Mouse (Mus musculus) erythroblast, adult 5-6 weeks (primary cell): Measurements from ENCODE around the gene Baiap3. TPM values are rescaled to one million over a fixed set of nuclear protein-coding genes. Genes with fewer than 3 reads are reported as not detected.

Source experiments
- ATAC-seq: replicated peaks from 2 replicates; pipeline ENCODE4 v1.8.0; 2016; ENCODE audit warnings: moderate number of reproducible peaks, mild to moderate bottlenecking, moderate TSS enrichment, inconsistent platforms; ENCODE audit not compliant: poor library complexity, low FRiP score, severe bottlenecking
- total RNA-seq, 2 experiments: library from RNA; stranded (forward) in 1 of 2; stranded (reverse) in 1 of 2; fragments of 150-400 nt in 1 of 2; fragments of 200-764, 138-1000 nt in 1 of 2; gene quantifications; 2 replicates each; pipeline versions ENCODE4 v1.2.3 to v1.2.4; 2015 to 2017; ENCODE audit warnings: low replicate concordance in 2 of 2

The Baiap3 gene
- total RNA-seq, 2 experiments from 2014 or later, result not detected

GRCm38 (mm10) chr17:25218967-25219366, 37.2 kb downstream of the Baiap3 start:
- no peak for ATAC-seq

DNA sequence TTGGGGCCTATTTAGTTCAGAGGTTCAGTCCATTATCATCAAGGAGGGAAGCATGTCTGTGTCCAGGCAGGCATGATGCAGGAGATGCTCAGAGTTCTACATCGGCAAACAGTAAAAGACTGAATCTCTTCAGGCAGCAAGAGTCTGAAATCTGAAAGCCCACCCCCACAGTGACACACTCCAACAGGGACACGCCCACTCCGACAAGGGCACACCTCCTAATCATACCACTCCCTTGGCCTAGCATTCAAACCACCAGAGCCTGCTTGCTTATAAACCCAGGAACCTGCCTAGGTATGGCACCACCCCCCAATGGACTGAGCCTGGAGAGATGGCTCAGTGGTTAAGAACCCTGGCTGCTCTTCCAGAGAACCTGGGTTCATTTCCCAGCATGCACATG, 40.7 kb downstream of the Baiap3 start:
- no peak for ATAC-seq

- ATAC-seq, result no peak
Observed at GRCm38 (mm10) chr17:25211705-25212104, 44.5 kb downstream of the Baiap3 start.

DNA sequence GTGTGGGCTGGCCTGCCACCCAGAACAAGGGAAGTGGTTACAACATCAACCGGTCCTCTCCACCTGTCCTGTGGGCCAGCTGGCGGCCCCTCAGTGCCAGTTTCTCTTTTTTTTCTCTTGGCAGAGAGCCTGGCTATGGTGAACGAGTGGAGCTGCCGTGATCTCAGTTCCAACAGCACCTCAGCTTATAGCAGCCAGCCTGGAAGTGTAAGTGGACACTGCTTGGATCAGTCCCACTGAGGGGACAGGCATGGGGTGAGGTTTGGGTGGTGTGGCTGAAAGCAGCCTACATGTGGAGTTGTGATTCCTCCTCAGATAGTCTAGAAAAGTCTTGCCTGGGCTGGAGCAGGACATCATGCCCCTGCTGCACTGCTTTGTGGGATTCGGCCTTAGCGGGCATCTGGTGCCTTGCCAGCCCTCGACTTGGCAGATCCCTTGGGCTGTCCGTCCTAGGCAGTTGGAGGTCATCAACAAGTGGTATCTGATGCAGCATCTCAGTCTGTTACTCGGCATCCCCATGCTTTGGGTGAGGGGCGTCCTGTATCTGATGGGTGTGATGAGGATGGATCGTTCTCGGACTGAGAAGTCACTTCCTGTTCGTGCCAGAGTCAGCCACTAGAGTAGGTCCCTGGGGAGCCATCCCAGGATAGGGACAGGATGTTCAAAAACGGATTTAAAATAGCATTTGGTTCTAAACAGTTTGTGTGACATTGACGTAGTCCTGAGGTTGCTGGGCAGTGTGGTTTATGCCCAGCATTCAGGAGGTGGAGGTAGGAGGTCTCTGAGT, 45.3 kb downstream of the Baiap3 start:
- ATAC-seq, result no peak

DNA sequence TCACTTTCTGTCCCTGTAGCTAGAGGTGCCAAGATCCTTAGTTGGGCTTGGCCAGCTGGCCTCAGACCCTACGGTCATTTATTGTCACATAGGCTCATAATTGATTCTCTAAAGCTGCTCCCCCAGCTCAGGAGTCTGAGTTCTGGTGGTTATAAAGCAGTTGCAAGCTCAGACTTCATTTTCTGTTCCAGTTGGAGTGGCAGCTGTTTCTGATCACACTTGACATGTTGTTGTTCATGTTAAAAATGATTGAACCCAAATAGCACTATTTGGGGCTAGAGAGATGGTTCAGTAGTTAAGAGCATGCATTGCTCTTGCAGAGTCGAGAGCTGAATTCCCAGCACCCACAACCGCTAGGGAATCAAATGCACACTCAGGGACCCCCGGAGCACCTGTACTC, 46.2 kb downstream of the Baiap3 start:
- ATAC-seq, result no peak

- ATAC-seq, result no peak
Observed at GRCm38 (mm10) chr17:25202401-25202800, 53.8 kb downstream of the Baiap3 start.

Other genes starting within 250 kb of the Baiap3 start
- 16.7 and 18.0 TPM in 2 replicates for gene Cramp1l, start 240.6 kb downstream of the Baiap3 start, total RNA-seq (2015; ENCODE audit: low replicate concordance)
- 16.2 and 19.0 TPM in 2 replicates for gene Cramp1l, start 240.6 kb downstream of the Baiap3 start, total RNA-seq (2017; ENCODE audit: low replicate concordance)
- 61.9 and 62.3 TPM in 2 replicates for gene Ift140, start 240.3 kb downstream of the Baiap3 start, total RNA-seq (2015; ENCODE audit: low replicate concordance)
- 158 and 187 TPM in 2 replicates for gene Ift140, start 240.3 kb downstream of the Baiap3 start, total RNA-seq (2017; ENCODE audit: low replicate concordance)
- gene Tmem204, start 172.8 kb downstream of the Baiap3 start, total RNA-seq (2015; ENCODE audit: low replicate concordance), result not detected in 2 replicates
- not detected in 2 replicates for gene Tmem204, start 172.8 kb downstream of the Baiap3 start, total RNA-seq (2017; ENCODE audit: low replicate concordance)
- gene Telo2, start 140.4 kb downstream of the Baiap3 start, total RNA-seq (2015; ENCODE audit: low replicate concordance), result 3.5 and 5.9 TPM in 2 replicates
- 6.3 and 11.6 TPM in 2 replicates for gene Telo2, start 140.4 kb downstream of the Baiap3 start, total RNA-seq (2017; ENCODE audit: low replicate concordance)
- not detected in 2 replicates for gene Ptx4, start 135.6 kb downstream of the Baiap3 start, total RNA-seq (2015; ENCODE audit: low replicate concordance)
- not detected in 2 replicates for gene Ptx4, start 135.6 kb downstream of the Baiap3 start, total RNA-seq (2017; ENCODE audit: low replicate concordance)
- gene Clcn7, start 123.0 kb downstream of the Baiap3 start, total RNA-seq (2015; ENCODE audit: low replicate concordance), result 3.7 and 8.6 TPM in 2 replicates
- 6.0 and 9.1 TPM in 2 replicates for gene Clcn7, start 123.0 kb downstream of the Baiap3 start, total RNA-seq (2017; ENCODE audit: low replicate concordance)
- not detected in 2 replicates for gene Ccdc154, start 93.9 kb downstream of the Baiap3 start, total RNA-seq (2015; ENCODE audit: low replicate concordance)
- 0.28 TPM in 1 of 2 replicates, not detected in the other for gene Ccdc154, start 93.9 kb downstream of the Baiap3 start, total RNA-seq (2017; ENCODE audit: low replicate concordance)
- not detected in 2 replicates for gene Gm38655, start 80.9 kb downstream of the Baiap3 start, total RNA-seq (2015; ENCODE audit: low replicate concordance)
- not detected in 2 replicates for gene Gm38655, start 80.9 kb downstream of the Baiap3 start, total RNA-seq (2017; ENCODE audit: low replicate concordance)
- 6.5 TPM in 2 replicates for gene BC003965, start 71.8 kb downstream of the Baiap3 start, total RNA-seq (2015; ENCODE audit: low replicate concordance)
- 2.2 and 2.9 TPM in 2 replicates for gene BC003965, start 71.8 kb downstream of the Baiap3 start, total RNA-seq (2017; ENCODE audit: low replicate concordance)
- 5.6 and 8.1 TPM in 2 replicates for gene Unkl, start 68.0 kb downstream of the Baiap3 start, total RNA-seq (2015; ENCODE audit: low replicate concordance)
- gene Unkl, start 68.0 kb downstream of the Baiap3 start, total RNA-seq (2017; ENCODE audit: low replicate concordance), result 8.2 and 16.3 TPM in 2 replicates
- gene Gnptg, start 16.2 kb downstream of the Baiap3 start, total RNA-seq (2015; ENCODE audit: low replicate concordance), result 6.0 and 6.3 TPM in 2 replicates
- gene Gnptg, start 16.2 kb downstream of the Baiap3 start, total RNA-seq (2017; ENCODE audit: low replicate concordance), result 3.6 and 3.7 TPM in 2 replicates
- gene Tsr3, start 16.2 kb downstream of the Baiap3 start, total RNA-seq (2015; ENCODE audit: low replicate concordance), result 3.1 and 3.6 TPM in 2 replicates
- gene Tsr3, start 16.2 kb downstream of the Baiap3 start, total RNA-seq (2017; ENCODE audit: low replicate concordance), result 5.2 and 8.6 TPM in 2 replicates
- 81.3 and 118 TPM in 2 replicates for gene Ube2i, start 18.3 kb upstream of the Baiap3 start, total RNA-seq (2015; ENCODE audit: low replicate concordance)
- gene Ube2i, start 18.3 kb upstream of the Baiap3 start, total RNA-seq (2017; ENCODE audit: low replicate concordance), result 58.7 and 64.3 TPM in 2 replicates
- 153 and 185 TPM in 2 replicates for gene Prss34, start 42.0 kb upstream of the Baiap3 start, total RNA-seq (2015; ENCODE audit: low replicate concordance)
- gene Prss34, start 42.0 kb upstream of the Baiap3 start, total RNA-seq (2017; ENCODE audit: low replicate concordance), result 68.4 and 78.9 TPM in 2 replicates
- gene Prss28, start 52.3 kb upstream of the Baiap3 start, total RNA-seq (2015; ENCODE audit: low replicate concordance), result not detected in 2 replicates
- not detected in 2 replicates for gene Prss28, start 52.3 kb upstream of the Baiap3 start, total RNA-seq (2017; ENCODE audit: low replicate concordance)
- gene Prss29, start 62.3 kb upstream of the Baiap3 start, total RNA-seq (2015; ENCODE audit: low replicate concordance), result not detected in 2 replicates
- not detected in 2 replicates for gene Prss29, start 62.3 kb upstream of the Baiap3 start, total RNA-seq (2017; ENCODE audit: low replicate concordance)
- not detected in 2 replicates for gene Tpsab1, start 89.2 kb upstream of the Baiap3 start, total RNA-seq (2015; ENCODE audit: low replicate concordance)
- gene Tpsab1, start 89.2 kb upstream of the Baiap3 start, total RNA-seq (2017; ENCODE audit: low replicate concordance), result not detected in 2 replicates
- gene Tpsb2, start 109.9 kb upstream of the Baiap3 start, total RNA-seq (2015; ENCODE audit: low replicate concordance), result not detected in 2 replicates
- gene Tpsb2, start 109.9 kb upstream of the Baiap3 start, total RNA-seq (2017; ENCODE audit: low replicate concordance), result not detected in 2 replicates
- gene Tpsg1, start 112.9 kb upstream of the Baiap3 start, total RNA-seq (2015; ENCODE audit: low replicate concordance), result not detected in 2 replicates
- not detected in 2 replicates for gene Tpsg1, start 112.9 kb upstream of the Baiap3 start, total RNA-seq (2017; ENCODE audit: low replicate concordance)
- 0.21 TPM in 1 of 2 replicates, not detected in the other for gene Cacna1h, start 177.4 kb upstream of the Baiap3 start, total RNA-seq (2015; ENCODE audit: low replicate concordance)
- gene Cacna1h, start 177.4 kb upstream of the Baiap3 start, total RNA-seq (2017; ENCODE audit: low replicate concordance), result under 0.01 and 0.43 TPM in 2 replicates
- not detected in 2 replicates for gene Tekt4, start 198.3 kb upstream of the Baiap3 start, total RNA-seq (2015; ENCODE audit: low replicate concordance)
- not detected in 2 replicates for gene Tekt4, start 198.3 kb upstream of the Baiap3 start, total RNA-seq (2017; ENCODE audit: low replicate concordance)
- not detected in 2 replicates for gene Sstr5, start 240.9 kb upstream of the Baiap3 start, total RNA-seq (2015; ENCODE audit: low replicate concordance)
- not detected in 2 replicates for gene Sstr5, start 240.9 kb upstream of the Baiap3 start, total RNA-seq (2017; ENCODE audit: low replicate concordance)